Mouse (Mus musculus) midbrain, postnatal 0 days (tissue): Measurements from ENCODE around the gene Dnajb14. TPM values are rescaled to one million over a fixed set of nuclear protein-coding genes. Genes with fewer than 3 reads are reported as not detected.

Experiments used
- ATAC-seq: fragments of 200-750 bp; cut with Nextera tagmentation; 2 replicates; pipeline ENCODE4 v1.8.0; 2017; ENCODE audit warnings: moderate number of reproducible peaks, mild to moderate bottlenecking, moderate TSS enrichment, moderate library complexity; ENCODE audit not compliant: low FRiP score
- DNase-seq: peaks from one replicate; pipeline ENCODE4 v3.0.0-alpha.2; 2015; ENCODE audit warnings: low spot score
- H3K27ac ChIP-seq: fragments of 300-500 bp; sonication (generic); 2 replicates; pipeline ENCODE4 v1.5.1; 2014; ENCODE audit warnings: low read depth, mild to moderate bottlenecking, low read length, mixed read lengths
- H3K27me3 ChIP-seq: fragments of 300-500 bp; sonication (generic); 2 replicates; pipeline ENCODE4 v1.6.1; 2014; ENCODE audit warnings: low read length, control low read depth, mixed read lengths; ENCODE audit not compliant: insufficient read depth
- H3K36me3 ChIP-seq: fragments of 300-500 bp; sonication (generic); 2 replicates; pipeline ENCODE4 v1.6.1; 2014; ENCODE audit warnings: low read length, control low read depth, mixed read lengths; ENCODE audit not compliant: insufficient read depth
- H3K4me1 ChIP-seq: fragments of 300-500 bp; sonication (generic); 2 replicates; pipeline ENCODE4 v1.6.1; 2014; ENCODE audit warnings: mild to moderate bottlenecking, control low read depth, antibody characterized with exemption, low read length, mixed read lengths; ENCODE audit not compliant: insufficient read depth
- H3K4me2 ChIP-seq: fragments of 300-500 bp; sonication (generic); 2 replicates; pipeline ENCODE4 v1.6.1; 2014; ENCODE audit warnings: low read depth, mild to moderate bottlenecking, low read length, mixed read lengths; ENCODE audit not compliant: poor library complexity, severe bottlenecking
- H3K4me3 ChIP-seq: fragments of 300-500 bp; sonication (generic); 2 replicates; pipeline ENCODE4 v1.5.1; 2014; ENCODE audit warnings: low read depth, mild to moderate bottlenecking, low read length, moderate library complexity
- H3K9ac ChIP-seq: fragments of 300-500 bp; sonication (generic); replicated peaks from 2 replicates; pipeline ENCODE4 v1.6.1; 2014; ENCODE audit warnings: mild to moderate bottlenecking, low read length, moderate library complexity, mixed read lengths; ENCODE audit not compliant: poor library complexity, severe bottlenecking
- H3K9me3 ChIP-seq: fragments of 300-500 bp; sonication (generic); 2 replicates; pipeline ENCODE4 v1.6.1; 2016; ENCODE audit warnings: low read length, control low read depth
- CTCF ChIP-seq: IDR thresholded peaks from 2 replicates; pipeline ENCODE4 v1.5.1; 2016; ENCODE audit warnings: antibody characterized with exemption, mild to moderate bottlenecking
- WGBS: fragments of 180-500 bp; shearing (Covaris S2); extraction: QIAGEN DNeasy Blood & Tissue Kit; methylation state at CpG from one replicate; pipeline ENCODE4 v1.1.7; 2014; 5-methylcytosine and 5-hydroxymethylcytosine counted together
- polyA plus RNA-seq: library from polyadenylated mRNA; unstranded; fragments of >200 nt; fragmentation: Nextera tagmentation; extraction: Ambion mirVana; gene quantifications from 2 replicates; pipeline ENCODE4 v1.2.1, GENCODE M21; 2015
- total RNA-seq: library from RNA; depleted of rRNA; stranded (reverse); fragments of >200 nt; gene quantifications from 2 replicates; pipeline ENCODE4 v1.2.3, GENCODE M21; 2014

Dnajb14 gene
- total and polyA plus RNA-seq, 2 experiments from 2014 or later, result 16.9 to 23.1 TPM

DNA sequence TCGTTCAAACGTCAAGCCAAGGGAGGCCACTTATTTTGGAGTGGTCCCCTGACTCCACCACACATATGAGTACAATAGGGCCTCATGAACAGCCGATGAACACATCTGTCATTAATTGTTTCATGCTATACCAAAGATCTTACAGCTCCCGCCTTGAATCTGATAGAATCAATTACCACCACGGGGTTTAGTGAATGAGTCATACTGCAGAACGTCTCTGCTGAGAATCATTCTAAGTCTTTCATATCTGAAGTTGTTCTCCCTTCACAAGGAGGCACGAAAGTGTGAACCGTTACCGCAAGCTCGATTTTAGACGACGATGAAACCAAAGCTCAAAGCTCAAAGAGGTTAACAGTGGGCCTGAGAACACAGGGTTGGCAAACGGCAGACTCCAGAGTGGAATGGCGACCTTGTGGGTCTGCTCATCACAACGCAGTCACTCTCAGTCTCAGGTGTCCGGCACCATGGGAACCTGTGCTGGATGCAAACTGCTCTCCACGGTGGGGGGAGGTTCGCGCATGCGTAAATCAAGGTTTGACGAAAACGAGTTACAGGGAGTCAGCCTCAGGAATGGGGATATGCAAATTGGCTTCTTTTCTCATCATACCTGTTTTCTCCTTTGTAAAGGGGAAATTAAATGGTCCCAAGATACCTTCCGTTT is 86.9 kb downstream of the Dnajb14 start:
- Histone ChIP-seq H3K27me3 (no peaks in the 10 kb centered on the region), H3K9ac (no peak overlapping the region), H3K4me1 (peaks cover 4% of the 10 kb centered on the region; the same call in 1 of the 2 replicates), H3K36me3 (no peaks in the 10 kb centered on the region), H3K9me3 (no peaks in the 10 kb centered on the region), H3K4me3 (no peak overlapping the region), H3K4me2 (no peak overlapping the region), H3K27ac (no peak overlapping the region)
- no peak for DNase-seq
- no peak for TF ChIP-seq CTCF
- 48% methylated on average over 23 of the region's 23 CpGs for WGBS
- ATAC-seq, result no peak

DNA sequence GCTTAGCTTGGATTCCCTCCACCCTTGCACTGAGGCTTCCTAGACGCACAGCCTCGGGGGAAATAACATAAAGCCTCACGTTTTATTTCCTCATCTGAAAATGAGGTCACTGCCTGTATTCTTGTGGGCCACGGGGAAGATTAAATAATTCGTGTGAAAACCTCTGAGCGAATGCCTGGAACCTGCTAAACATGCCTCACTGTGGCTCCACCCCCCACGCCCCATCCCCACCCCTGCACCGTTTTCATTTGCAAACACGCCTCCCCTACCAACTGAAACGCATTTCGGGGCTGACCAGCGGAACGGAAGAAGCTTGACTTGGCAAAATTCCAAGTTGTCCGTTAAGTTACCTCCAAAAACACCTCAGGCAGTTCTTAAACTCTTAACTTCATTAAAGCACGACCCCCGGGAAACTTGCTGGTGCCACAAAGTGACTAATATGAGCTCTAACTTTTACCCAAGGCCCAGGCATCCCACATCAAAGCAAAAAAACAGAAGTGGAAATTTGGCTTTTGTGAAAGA is 88.1 kb downstream of the Dnajb14 start:
- Histone ChIP-seq H3K4me1 (peaks cover 4% of the 10 kb centered on the region; the same call in 1 of the 2 replicates), H3K4me3 (no peak overlapping the region), H3K9me3 (no peaks in the 10 kb centered on the region), H3K27ac (no peak overlapping the region), H3K36me3 (no peaks in the 10 kb centered on the region), H3K4me2 (peak overlapping the region; percentile 29), H3K27me3 (no peaks in the 10 kb centered on the region), H3K9ac (no peak overlapping the region)
- ATAC-seq (no peak), DNase-seq (peak; percentile 15)
- 24% methylated on average over 16 of the region's 16 CpGs for WGBS
- TF ChIP-seq CTCF, result no peak

DNA sequence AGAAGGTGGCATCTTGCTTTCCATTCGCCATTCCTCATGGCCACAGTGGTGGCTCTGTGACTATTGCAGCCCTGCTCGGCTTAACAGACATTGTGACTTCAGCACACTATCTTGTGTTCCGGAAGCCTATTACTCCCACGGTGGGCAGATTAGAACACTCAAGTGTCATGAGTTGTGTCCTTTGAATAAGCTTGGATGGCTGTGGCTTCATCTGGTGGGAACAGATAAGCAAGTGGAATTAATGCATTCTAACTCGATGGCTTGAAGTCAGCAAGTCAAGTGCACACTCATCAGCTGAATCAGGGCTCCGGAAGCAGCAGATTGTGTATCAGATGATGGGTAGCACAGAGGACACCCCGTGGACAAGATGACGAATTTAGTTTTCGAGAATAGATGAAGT is 90.4 kb downstream of the Dnajb14 start:
- Histone ChIP-seq H3K4me1 (peaks cover 2% of the 10 kb centered on the region; the same call in 1 of the 2 replicates), H3K9me3 (no peaks in the 10 kb centered on the region), H3K36me3 (no peaks in the 10 kb centered on the region), H3K4me2 (no peak overlapping the region), H3K27ac (no peak overlapping the region), H3K27me3 (no peaks in the 10 kb centered on the region), H3K9ac (no peak overlapping the region), H3K4me3 (no peak overlapping the region)
- no peak for TF ChIP-seq CTCF
- ATAC-seq, result no peak
- 86% methylated on average over 9 of the region's 9 CpGs for WGBS
- no peak for DNase-seq

DNA sequence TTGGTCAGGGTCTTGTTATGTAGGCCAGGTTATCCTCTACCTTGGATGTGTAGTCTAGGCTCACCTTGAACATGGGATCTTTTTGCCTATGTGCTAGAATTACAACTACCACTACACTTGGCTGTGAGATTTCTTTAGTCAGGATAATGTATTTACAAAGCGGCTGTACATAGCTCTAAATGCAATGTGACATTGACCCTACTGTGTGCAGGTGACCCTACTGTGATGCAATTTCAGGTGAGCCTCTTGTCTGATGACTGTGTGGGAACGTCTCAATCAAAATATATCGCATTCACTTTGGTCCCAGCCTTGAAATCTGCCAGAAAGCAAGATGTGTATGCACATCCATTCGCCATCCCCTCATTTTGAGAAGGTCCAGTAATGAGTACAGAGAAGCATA is 90.9 kb downstream of the Dnajb14 start:
- no peaks in the 10 kb centered on the region for H3K4me1 ChIP-seq
- no peak for ATAC-seq
- no peak overlapping the region for H3K4me3 ChIP-seq
- WGBS, result 90% methylated on average over 4 of the region's 4 CpGs
- no peaks in the 10 kb centered on the region for H3K36me3 ChIP-seq
- H3K4me2 ChIP-seq, result no peak overlapping the region
- H3K27ac ChIP-seq, result no peak overlapping the region
- no peak overlapping the region for H3K9ac ChIP-seq
- H3K27me3 ChIP-seq, result no peaks in the 10 kb centered on the region
- no peak for TF ChIP-seq CTCF
- DNase-seq, result no peak
- no peaks in the 10 kb centered on the region for H3K9me3 ChIP-seq

DNA sequence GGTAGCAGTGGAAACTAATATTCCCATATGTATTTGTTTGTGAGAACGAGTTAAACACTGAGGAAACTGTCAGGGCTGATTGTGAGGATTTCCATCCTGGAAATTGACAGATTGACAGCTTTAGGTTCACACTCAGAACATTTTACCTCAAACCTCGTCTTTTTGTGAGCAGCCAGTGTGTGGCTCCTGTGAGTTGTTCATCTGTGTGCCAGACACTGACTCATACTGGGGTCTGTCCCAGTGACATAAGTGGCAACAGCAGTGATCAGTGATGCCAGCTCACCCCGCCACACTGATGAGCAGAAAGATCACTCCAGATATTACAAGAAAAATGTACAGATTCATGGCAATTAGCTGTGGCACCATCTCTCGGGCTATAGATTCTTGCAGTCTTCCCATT is 92.0 kb downstream of the Dnajb14 start:
- H3K9ac ChIP-seq, result no peak overlapping the region

DNA sequence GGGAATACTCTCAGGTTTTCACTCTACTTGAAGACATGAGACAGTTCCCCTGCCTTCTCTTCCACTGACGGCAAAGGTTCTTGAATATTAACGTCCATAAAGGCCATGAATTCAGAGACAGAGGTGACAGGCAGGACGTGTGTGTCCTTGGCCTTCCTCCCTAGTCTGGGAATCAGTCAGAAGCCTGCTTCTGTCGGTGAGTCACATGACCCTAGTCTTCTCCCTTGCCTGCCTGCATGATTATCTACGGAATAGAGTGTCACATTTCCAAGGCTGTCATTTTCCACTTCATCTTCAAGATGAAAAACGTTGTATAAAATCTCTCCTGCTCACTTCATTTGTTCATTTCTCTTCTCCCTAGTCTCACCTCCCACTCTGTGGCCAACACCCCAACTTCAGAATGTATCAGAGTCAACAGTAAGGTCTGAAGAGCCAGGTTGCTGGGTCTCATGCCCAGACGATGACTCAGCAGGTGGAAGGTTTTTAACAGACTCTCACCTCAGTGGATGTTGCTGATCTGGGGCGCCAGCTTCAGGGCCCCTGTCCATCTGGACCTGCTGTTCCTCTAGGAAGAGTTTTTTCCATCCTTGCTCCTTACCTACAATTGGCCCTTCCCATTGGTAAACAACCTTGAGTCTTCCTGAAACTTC is 94.4 kb downstream of the Dnajb14 start:
- Histone ChIP-seq H3K36me3 (no peaks in the 10 kb centered on the region), H3K27me3 (no peaks in the 10 kb centered on the region), H3K27ac (no peak overlapping the region), H3K4me2 (no peak overlapping the region), H3K4me1 (no peaks in the 10 kb centered on the region), H3K4me3 (no peak overlapping the region), H3K9me3 (no peaks in the 10 kb centered on the region), H3K9ac (no peak overlapping the region)
- ATAC-seq (no peak), DNase-seq (no peak)
- no peak for TF ChIP-seq CTCF
- WGBS, result 55% methylated on average over 8 of the region's 8 CpGs

More for the DNA sequence above, 92.0 kb downstream of the Dnajb14 start:
- Histone ChIP-seq H3K4me1 (no peaks in the 10 kb centered on the region), H3K4me3 (no peak overlapping the region), H3K27ac (no peak overlapping the region), H3K4me2 (no peak overlapping the region), H3K27me3 (no peaks in the 10 kb centered on the region), H3K36me3 (no peaks in the 10 kb centered on the region), H3K9me3 (no peaks in the 10 kb centered on the region)
- WGBS, result 79% methylated on average over 4 of the region's 4 CpGs
- TF ChIP-seq CTCF, result no peak
- ATAC-seq (no peak), DNase-seq (no peak)
